Mouse (Mus musculus) forebrain, embryonic 12.5 days (tissue): ENCODE measurements around the gene Tada3. TPM values are rescaled to one million over a fixed set of nuclear protein-coding genes. Genes with fewer than 3 reads are reported as not detected.

Experiments used
- ATAC-seq: fragments of 200-750 bp; cut with Nextera tagmentation; 2 replicates; pipeline ENCODE4 v1.8.0; 2017; ENCODE audit warnings: moderate TSS enrichment; ENCODE audit not compliant: low FRiP score
- H3K27ac ChIP-seq: fragments of 300-500 bp; sonication (generic); 2 replicates; pipeline ENCODE4 v1.5.1; 2016; ENCODE audit warnings: mild to moderate bottlenecking
- H3K27me3 ChIP-seq: fragments of 300-500 bp; sonication (generic); 2 replicates; pipeline ENCODE4 v1.6.1; 2016; ENCODE audit warnings: mild to moderate bottlenecking
- H3K36me3 ChIP-seq: fragments of 300-500 bp; sonication (generic); replicated peaks from 2 replicates; pipeline ENCODE4 v1.6.1; 2016; ENCODE audit warnings: mild to moderate bottlenecking
- H3K4me1 ChIP-seq: fragments of 300-500 bp; sonication (generic); 2 replicates; pipeline ENCODE4 v1.6.1; 2016
- H3K4me2 ChIP-seq: fragments of 300-500 bp; sonication (generic); 2 replicates; pipeline ENCODE4 v1.6.1; 2016; ENCODE audit warnings: mild to moderate bottlenecking, moderate library complexity
- H3K4me3 ChIP-seq: fragments of 300-500 bp; sonication (generic); replicated peaks from 2 replicates; pipeline ENCODE4 v1.5.1; 2016; ENCODE audit warnings: mild to moderate bottlenecking
- H3K9ac ChIP-seq: fragments of 300-500 bp; sonication (generic); 2 replicates; pipeline ENCODE4 v1.6.1; 2016; ENCODE audit warnings: mild to moderate bottlenecking
- H3K9me3 ChIP-seq: fragments of 300-500 bp; sonication (generic); 2 replicates; pipeline ENCODE4 v1.6.1; 2016
- WGBS: fragments of 180-500 bp; shearing (Covaris S2); methylation state at CpG from one replicate; pipeline ENCODE4 v1.1.7; 2016; 5-methylcytosine and 5-hydroxymethylcytosine counted together
- polyA plus RNA-seq: library from polyadenylated mRNA; unstranded; fragments of >200 nt; fragmentation: Nextera tagmentation; extraction: Ambion mirVana; gene quantifications from 2 replicates; pipeline ENCODE4 v1.2.1, GENCODE M21; 2016

Gene Tada3
- polyA plus RNA-seq, 1 experiment from 2014 or later, result 67.6 TPM

DNA sequence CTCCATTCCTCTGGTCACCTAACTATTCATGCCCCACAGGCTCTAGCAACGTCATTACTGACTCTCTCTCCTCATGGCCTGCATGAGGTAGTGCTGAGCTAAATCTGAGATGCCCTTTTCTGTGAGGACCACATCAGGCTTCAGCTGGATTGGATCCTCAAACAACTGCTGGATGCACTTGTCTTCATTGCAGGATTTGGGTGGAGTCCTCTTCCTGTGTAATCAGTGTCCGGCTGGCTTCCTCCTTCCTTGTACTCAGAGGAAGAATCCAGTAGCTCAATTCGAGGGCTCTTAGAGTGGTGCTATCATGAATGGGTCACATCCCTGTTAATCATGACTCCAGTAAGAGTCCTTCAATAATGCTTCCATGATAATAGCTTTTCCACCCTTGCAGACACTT lies 24.0 kb downstream of the Tada3 start:
- no peak for ATAC-seq
- no peak overlapping the region for H3K27ac ChIP-seq
- H3K9ac ChIP-seq, result no peak overlapping the region
- WGBS, result 73% methylated on average over 3 of the region's 3 CpGs
- no peaks in the 10 kb centered on the region for H3K27me3 ChIP-seq
- H3K36me3 ChIP-seq, result no peaks in the 10 kb centered on the region
- no peak overlapping the region for H3K4me3 ChIP-seq
- no peaks in the 10 kb centered on the region for H3K9me3 ChIP-seq
- no peak overlapping the region for H3K4me2 ChIP-seq
- no peaks in the 10 kb centered on the region for H3K4me1 ChIP-seq

DNA sequence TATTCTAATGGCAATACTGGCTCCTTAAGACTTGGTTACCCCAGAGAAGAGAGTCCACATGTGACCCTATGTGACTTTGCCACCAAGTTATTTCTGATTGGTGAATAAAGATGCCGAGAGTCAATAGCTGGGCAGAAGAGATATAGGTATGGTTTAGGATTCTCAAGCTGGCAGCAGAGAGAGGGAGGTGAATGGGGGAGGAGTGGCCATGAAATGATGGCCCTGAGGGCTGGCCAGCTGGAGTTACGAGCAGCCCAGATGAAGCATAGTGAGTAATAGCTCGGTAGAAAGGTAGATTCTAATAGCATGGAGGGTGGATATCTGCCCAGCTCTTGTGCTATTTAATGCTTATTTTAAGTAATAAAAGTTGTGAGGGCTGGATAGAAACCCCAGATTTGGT lies 24.9 kb downstream of the Tada3 start:
- Histone ChIP-seq H3K9ac (no peak overlapping the region), H3K4me3 (no peak overlapping the region), H3K36me3 (no peaks in the 10 kb centered on the region), H3K4me2 (no peak overlapping the region), H3K4me1 (no peaks in the 10 kb centered on the region), H3K9me3 (no peaks in the 10 kb centered on the region), H3K27ac (no peak overlapping the region), H3K27me3 (no peaks in the 10 kb centered on the region)
- WGBS, result 79% methylated on average over 3 of the region's 3 CpGs
- no peak for ATAC-seq

DNA sequence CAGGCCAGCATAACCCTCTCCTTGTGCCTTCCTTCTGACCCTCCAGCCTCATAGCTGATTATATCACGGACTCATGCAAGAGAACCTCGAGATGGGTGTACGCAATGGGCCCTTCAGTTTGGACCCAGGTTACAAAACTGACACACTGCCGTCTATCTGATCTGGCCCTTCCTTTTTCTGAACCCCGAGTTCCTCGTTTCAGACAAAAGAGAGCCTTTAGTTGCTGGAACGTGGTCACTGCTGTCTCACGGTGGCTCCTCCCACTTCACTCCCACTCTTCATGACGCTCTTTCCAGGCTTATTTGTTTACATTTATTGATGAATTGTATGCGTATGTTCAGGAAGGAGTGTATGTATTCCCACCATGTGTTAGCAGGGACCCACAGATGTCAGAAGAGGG lies 26.0 kb downstream of the Tada3 start:
- WGBS, result 62% methylated on average over 10 of the region's 10 CpGs
- no peak overlapping the region for H3K9ac ChIP-seq
- no peak overlapping the region for H3K4me3 ChIP-seq
- no peak overlapping the region for H3K4me2 ChIP-seq
- no peak overlapping the region for H3K27ac ChIP-seq
- ATAC-seq, result no peak
- H3K9me3 ChIP-seq, result no peaks in the 10 kb centered on the region
- no peaks in the 10 kb centered on the region for H3K4me1 ChIP-seq
- H3K36me3 ChIP-seq, result no peaks in the 10 kb centered on the region
- H3K27me3 ChIP-seq, result no peaks in the 10 kb centered on the region

DNA sequence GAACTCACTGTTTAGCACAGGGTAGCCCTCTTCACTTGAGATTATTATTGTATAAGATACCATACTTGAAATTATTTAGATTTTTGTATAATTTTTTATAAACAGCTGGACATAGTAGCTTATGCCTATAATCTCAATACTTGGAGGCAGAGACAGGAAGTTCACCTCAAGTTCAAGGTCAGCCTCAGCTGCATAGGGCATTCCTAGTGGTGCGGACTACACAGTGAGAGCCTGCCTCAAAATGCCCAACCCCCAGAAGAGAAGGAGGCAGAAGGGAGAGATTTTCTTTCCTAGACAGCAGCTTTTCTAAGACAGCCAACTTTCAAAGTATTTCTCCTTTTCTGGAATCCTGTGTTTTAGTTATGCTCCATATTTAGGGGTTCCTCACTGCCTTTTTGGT lies 26.5 kb downstream of the Tada3 start:
- no peak overlapping the region for H3K4me2 ChIP-seq
- H3K27me3 ChIP-seq, result no peaks in the 10 kb centered on the region
- WGBS, result 82% methylated on average over 1 of the region's 1 CpGs

DNA sequence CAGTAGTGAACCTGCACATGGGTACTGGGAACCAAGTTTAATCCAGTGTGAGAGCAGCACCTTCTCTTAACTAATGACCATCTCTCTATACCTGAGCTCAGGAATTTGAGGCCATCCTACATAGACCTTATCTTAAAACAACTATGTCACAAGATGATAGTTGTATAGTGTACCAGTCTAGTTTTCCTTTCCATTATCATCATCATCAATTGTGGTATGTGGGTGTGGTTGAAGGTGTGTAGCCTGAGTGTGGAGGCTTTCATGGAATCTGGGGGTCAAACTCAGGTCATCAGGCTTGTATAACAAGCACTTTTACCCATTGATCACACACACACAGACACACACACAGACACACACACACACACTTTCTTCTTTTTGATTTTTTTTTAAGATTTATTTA lies 27.1 kb downstream of the Tada3 start:
- no peak for ATAC-seq
- Histone ChIP-seq H3K4me3 (no peak overlapping the region), H3K4me1 (no peaks in the 10 kb centered on the region), H3K27me3 (no peaks in the 10 kb centered on the region), H3K9ac (no peak overlapping the region), H3K27ac (no peak overlapping the region), H3K4me2 (no peak overlapping the region), H3K9me3 (no peaks in the 10 kb centered on the region), H3K36me3 (no peaks in the 10 kb centered on the region)

More for the DNA sequence above, 26.5 kb downstream of the Tada3 start:
- H3K4me1 ChIP-seq, result no peaks in the 10 kb centered on the region
- no peaks in the 10 kb centered on the region for H3K36me3 ChIP-seq
- ATAC-seq, result no peak
- H3K9ac ChIP-seq, result no peak overlapping the region
- no peak overlapping the region for H3K4me3 ChIP-seq
- H3K9me3 ChIP-seq, result no peaks in the 10 kb centered on the region
- no peak overlapping the region for H3K27ac ChIP-seq

GRCm38 (mm10) chr6:113346897-113347296 lies 30.8 kb downstream of the Tada3 start:
- no peaks in the 10 kb centered on the region for H3K36me3 ChIP-seq
- no peak overlapping the region for H3K9ac ChIP-seq
- H3K4me1 ChIP-seq, result peaks cover 21% of the 10 kb centered on the region
- ATAC-seq, result no peak
- no peaks in the 10 kb centered on the region for H3K9me3 ChIP-seq
- no peak overlapping the region for H3K4me3 ChIP-seq
- no peak overlapping the region for H3K4me2 ChIP-seq
- H3K27ac ChIP-seq, result no peak overlapping the region
- peaks cover 6% of the 10 kb centered on the region; the same call in 1 of the 2 replicates for H3K27me3 ChIP-seq
- 75% methylated on average over 4 of the region's 4 CpGs for WGBS

- Histone ChIP-seq H3K4me1 (peaks cover 21% of the 10 kb centered on the region), H3K27ac (no peak overlapping the region), H3K36me3 (0 out of 2 replicates have a peak, but pooled peaks cover 7% of the 10 kb centered on the region), H3K4me3 (no peak overlapping the region), H3K9me3 (no peaks in the 10 kb centered on the region), H3K27me3 (peaks cover 6% of the 10 kb centered on the region; the same call in 1 of the 2 replicates), H3K9ac (peak overlapping the region; percentile 85; the same call in 1 of the 2 replicates), H3K4me2 (peak overlapping the region; percentile 83; the same call in 1 of the 2 replicates)
- WGBS, result 65% methylated on average over 2 of the region's 2 CpGs
- ATAC-seq, result no peak
Observed at GRCm38 (mm10) chr6:113344321-113344720, 33.4 kb downstream of the Tada3 start.

GRCm38 (mm10) chr6:113343177-113344092 lies 34.2 kb downstream of the Tada3 start, which contains the start of gene Camk1:
Camk1 (minus strand) TSS chr6:113343984.
- no peak within 1 kb of the TSS for H3K27ac ChIP-seq
- peak within 1 kb of the TSS; percentile 85 for H3K9ac ChIP-seq
- H3K4me2 ChIP-seq, result peak within 1 kb of the TSS; percentile 83
- H3K36me3 ChIP-seq, result peaks cover 10% of the 10 kb centered on the region; the same call in 1 of the 2 replicates
- H3K4me1 ChIP-seq, result peaks cover 21% of the 10 kb centered on the region
- 17% methylated on average over 30 of the region's 32 CpGs for WGBS
- H3K4me3 ChIP-seq, result peak within 1 kb of the TSS; percentile 58
- H3K9me3 ChIP-seq, result no peaks in the 10 kb centered on the region
- H3K27me3 ChIP-seq, result peaks cover 6% of the 10 kb centered on the region; the same call in 1 of the 2 replicates
- peak; percentile 85 for ATAC-seq

DNA sequence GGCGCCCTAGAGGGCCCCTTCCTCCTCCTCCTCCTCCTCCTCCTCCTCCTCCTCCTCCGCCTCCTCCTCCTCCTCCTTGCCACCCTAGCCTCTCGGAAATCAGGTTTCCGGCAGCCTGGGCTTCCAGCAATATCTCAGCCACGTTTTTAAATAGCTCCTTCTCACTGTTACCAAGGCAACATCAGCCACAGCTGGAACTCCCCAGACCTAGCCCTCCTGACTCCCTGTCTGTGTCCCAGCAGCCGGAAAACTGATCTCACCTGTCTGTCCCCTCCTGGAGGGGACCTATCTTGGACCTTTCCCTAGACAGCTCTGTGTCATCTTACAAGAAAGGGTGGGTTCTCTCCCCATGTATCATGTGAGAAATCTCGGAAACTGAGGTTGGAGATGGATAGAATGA lies 35.4 kb downstream of the Tada3 start:
- peaks cover 19% of the 10 kb centered on the region; the same call in 1 of the 2 replicates for H3K36me3 ChIP-seq
- peaks cover 21% of the 10 kb centered on the region for H3K4me1 ChIP-seq
- ATAC-seq, result no peak
- 42% methylated on average over 5 of the region's 7 CpGs for WGBS
- peak overlapping the region; percentile 83; the same call in 1 of the 2 replicates for H3K4me2 ChIP-seq
- H3K9ac ChIP-seq, result no peak overlapping the region
- H3K27ac ChIP-seq, result no peak overlapping the region
- H3K9me3 ChIP-seq, result no peaks in the 10 kb centered on the region
- peaks cover 6% of the 10 kb centered on the region; the same call in 1 of the 2 replicates for H3K27me3 ChIP-seq
- H3K4me3 ChIP-seq, result no peak overlapping the region

DNA sequence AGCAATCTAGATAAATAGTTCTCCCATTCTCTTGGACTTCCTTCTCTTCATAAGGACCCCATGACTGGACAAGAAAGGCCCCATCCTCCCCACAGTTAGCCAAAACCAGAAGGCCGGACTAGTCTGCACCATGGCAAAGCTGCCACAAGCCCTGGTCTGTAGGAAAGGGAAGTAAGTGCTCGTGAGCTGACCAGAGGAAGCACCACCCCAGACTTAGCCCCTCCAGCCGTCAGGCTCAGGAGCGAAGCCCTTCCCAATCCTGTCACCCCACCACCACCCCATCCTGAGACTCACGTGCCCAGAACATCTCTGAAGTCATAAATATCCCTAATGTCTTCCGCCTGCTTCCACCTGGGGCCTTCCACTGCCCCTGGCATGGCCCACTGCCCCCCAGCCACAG lies 36.1 kb downstream of the Tada3 start:
- no peak overlapping the region for H3K9ac ChIP-seq
- 91% methylated on average over 6 of the region's 6 CpGs for WGBS
- no peak overlapping the region for H3K27ac ChIP-seq
- ATAC-seq, result no peak
- no peak overlapping the region for H3K4me3 ChIP-seq
- H3K9me3 ChIP-seq, result no peaks in the 10 kb centered on the region
- peaks cover 21% of the 10 kb centered on the region for H3K4me1 ChIP-seq
- no peak overlapping the region for H3K4me2 ChIP-seq
- peaks cover 6% of the 10 kb centered on the region; the same call in 1 of the 2 replicates for H3K27me3 ChIP-seq
- peaks cover 19% of the 10 kb centered on the region; the same call in 1 of the 2 replicates for H3K36me3 ChIP-seq

DNA sequence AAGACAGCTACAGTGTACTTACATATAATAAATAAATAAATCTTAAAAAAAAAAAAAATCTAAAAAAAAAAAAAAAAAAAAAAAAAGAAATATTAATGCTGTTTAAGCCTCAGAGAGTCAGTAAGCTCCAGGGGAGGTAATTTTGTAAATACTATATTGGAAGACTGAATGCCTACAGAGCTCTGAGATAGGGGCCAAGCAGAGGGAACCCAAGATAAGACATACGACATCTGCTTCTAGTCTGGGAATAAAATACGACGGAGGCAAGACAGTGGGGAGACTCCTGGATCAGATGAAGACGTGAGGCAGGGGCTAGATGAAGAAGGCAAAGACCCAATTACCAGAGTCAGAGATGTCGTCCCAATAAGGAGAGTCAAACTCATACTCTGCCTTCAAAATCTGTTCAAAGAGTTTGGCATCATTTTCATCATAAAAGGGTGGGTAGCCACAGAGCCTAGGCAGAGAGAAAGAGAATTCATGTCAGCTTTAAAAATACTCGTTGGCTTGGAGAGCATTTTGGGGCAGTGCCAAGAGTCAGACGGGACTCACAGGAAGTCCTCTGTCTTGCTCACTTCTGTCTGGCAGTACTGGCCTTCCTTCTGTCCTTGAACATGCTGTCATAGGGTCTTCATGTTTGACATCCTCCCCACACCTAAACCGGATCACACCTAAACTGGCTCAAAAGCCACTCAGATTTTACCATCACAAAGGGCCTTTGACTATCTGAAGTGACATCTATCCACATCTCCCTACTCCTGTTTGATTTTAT lies 40.6 kb downstream of the Tada3 start:
- Histone ChIP-seq H3K27ac (no peak overlapping the region), H3K9ac (no peak overlapping the region), H3K4me3 (no peak overlapping the region), H3K4me1 (peaks cover 4% of the 10 kb centered on the region; the same call in 1 of the 2 replicates), H3K9me3 (no peaks in the 10 kb centered on the region), H3K27me3 (no peaks in the 10 kb centered on the region), H3K4me2 (no peak overlapping the region), H3K36me3 (peaks cover 55% of the 10 kb centered on the region)
- 80% methylated on average over 8 of the region's 8 CpGs for WGBS
- no peak for ATAC-seq

- Histone ChIP-seq H3K27ac (no peak overlapping the region), H3K9ac (no peak overlapping the region), H3K36me3 (peaks cover 63% of the 10 kb centered on the region), H3K4me2 (no peak overlapping the region), H3K4me3 (no peak overlapping the region), H3K27me3 (no peaks in the 10 kb centered on the region), H3K9me3 (no peaks in the 10 kb centered on the region), H3K4me1 (peaks cover 4% of the 10 kb centered on the region; the same call in 1 of the 2 replicates)
- 80% methylated on average over 6 of the region's 6 CpGs for WGBS
- ATAC-seq, result no peak
Observed at GRCm38 (mm10) chr6:113334216-113334615, 43.5 kb downstream of the Tada3 start.
